Mouse (Mus musculus) ovary, adult 18-20 months (tissue): Measurements from ENCODE around the gene Map3k12.

ENCODE experiments used
- DNase-seq: peaks from one replicate; pipeline ENCODE4 v3.0.0; 2022; ENCODE audit warnings: low spot score, mixed read lengths

The Map3k12 gene

GRCm38 (mm10) chr15:102516728-102517404 is at the start of gene Map3k12:
TSS of gene Map3k12 (minus strand) at chr15:102517064.
- peak; percentile 57 for DNase-seq

DNA sequence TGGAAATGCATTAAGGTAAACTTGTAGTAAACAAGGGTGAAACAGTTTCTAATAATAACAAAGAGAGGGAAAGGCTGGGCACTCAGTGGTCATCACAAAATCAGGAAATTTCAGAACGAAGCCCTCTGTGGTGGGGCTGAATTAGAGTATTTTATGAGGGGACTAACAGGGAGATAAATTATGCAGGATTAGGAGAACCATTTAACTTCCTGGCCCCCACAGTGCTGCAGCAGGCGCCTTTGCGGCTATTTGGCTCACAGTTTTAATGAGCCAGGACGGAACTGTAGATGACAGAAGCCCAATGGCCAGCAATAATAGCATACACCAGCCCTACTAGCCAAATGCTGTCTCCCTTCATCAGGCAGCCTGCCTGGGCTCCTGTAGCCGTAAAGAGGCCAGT is 46.8 kb upstream of the Map3k12 start:
- no peak for DNase-seq

DNA sequence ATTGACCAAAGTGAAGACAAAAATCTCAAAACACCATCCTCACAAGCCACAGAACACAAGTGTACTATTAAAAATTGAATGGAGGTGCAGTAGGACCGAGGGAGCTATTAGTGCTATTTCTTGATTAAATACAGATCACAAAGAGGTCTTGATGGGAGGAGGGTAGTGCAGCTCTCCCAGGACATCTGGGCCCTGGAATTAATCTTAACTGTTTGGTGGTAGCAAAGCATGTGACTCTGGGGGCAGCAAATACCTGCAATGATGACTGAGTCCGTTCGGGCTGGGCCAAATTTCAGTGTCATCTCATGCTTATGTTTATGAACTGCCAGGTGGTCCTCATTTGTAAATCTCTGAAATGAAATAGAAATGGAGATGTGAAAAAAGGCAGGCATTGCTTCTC is 46.2 kb upstream of the Map3k12 start:
- no peak for DNase-seq

DNA sequence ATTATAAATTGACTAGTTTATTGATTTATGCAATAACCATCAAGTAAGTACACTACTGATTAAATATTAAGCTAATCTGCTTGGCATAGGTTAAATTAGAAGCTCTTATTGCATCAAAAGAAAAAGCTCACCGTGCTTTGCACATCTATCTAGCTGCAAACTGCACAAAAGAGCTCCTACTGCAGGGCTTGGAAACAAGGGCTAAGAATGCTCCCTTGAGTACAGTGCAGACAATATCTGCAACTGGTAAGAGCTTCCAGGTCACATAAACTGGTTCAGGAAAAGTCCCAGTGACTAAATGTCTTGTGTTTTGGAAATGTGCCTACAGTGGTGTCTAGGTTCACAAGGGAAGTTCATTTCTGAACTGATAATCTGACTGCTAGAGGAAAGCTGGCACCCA is 45.6 kb upstream of the Map3k12 start:
- no peak for DNase-seq

DNA sequence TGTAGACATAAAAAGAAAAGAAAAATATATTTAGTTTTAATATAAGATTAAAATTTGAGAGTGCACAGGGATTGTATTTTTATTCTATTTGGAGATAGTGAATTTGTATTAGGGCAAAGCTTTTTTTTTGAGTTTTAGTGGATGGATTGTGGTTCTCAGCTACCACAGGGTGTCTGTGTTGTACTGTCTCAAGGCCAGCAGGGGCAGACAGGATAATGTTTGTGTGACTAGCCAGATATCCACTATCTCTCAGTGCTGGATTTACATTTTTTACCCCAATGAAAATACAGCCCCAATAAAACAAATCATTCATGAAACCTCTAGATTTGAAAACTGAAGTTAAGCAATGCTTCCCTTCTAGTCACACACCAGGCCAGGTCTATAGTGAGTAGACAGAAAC is 40.7 kb upstream of the Map3k12 start:
- peak; percentile 35 for DNase-seq

DNA sequence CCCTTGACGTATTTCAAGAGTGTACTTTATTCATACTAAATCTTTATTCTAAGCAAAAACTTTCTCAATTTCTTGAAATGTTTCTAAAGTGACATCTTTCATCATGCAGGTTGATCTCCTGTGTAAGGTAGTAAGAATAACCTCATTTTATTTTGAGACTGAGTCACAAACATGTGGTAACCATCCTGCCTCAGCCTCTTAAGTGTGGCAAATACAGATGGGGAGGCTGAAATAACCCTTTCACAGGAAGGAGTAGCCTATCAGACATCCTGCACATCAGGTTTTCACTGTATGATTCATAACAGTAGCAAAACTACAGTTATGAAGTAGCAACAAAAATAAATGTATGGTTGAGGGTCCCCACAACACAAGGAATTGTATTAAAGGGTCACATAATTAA is 38.7 kb upstream of the Map3k12 start:
- no peak for DNase-seq

DNA sequence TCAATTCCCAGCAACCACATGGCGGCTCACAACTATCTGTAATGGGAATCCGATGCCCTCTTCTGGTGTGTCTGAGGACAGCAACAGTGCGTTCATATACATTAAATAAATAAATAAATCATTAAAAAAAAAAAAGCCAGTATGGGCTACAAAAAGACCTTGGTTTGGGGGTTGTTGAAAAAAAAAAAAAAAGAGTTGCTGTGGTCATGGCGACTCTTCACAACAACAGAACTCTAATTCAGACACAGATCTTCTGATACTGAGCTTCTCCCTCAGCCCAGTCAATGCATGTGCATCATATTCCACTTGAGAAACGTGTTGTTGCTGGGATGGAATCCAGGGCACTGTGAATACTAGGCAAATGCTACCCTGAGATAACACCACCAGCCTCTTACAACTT is 35.7 kb upstream of the Map3k12 start:
- DNase-seq, result no peak

DNA sequence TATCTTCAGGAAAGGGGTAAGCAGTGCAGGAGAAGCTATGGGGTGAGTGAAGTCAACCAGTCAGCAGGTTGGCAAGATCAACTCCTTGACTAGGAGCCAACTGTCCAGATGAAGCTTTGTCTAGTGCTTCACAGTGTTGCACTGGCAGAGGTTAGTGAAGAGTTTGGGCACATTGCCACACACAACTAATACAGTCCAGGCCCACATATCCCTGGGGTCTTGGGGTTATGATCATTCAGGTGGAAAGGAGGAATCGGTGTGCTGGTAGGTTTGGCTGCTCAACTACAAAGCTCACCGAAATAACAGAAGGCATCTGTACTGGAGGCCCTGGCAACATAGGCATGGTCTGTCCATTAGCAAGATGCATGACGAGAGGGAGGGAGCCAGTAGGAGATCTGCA is 30.6 kb upstream of the Map3k12 start:
- no peak for DNase-seq

- DNase-seq, result peak; percentile 26
These were observed 30.0 kb upstream of the Map3k12 start for GRCm38 (mm10) chr15:102546677-102547427.

DNA sequence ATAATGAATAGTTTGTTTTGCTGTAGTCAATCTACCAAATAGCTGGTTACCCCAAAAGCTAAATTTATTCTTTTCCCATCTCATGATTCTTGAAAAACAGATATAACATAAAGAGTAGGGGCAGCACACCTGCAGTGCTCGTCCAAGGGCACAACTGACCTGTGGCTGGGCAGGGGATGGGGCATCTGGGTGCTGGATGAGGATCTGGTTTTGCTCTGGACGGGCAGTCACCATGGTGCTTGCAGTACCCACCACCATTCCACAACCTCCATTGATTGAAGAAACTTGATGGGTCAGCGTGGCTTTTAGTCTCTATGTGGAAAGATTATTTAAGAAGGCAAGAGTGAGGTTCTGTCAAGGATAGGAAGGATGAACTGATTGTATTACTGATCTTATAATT is 29.4 kb upstream of the Map3k12 start:
- DNase-seq, result no peak

DNA sequence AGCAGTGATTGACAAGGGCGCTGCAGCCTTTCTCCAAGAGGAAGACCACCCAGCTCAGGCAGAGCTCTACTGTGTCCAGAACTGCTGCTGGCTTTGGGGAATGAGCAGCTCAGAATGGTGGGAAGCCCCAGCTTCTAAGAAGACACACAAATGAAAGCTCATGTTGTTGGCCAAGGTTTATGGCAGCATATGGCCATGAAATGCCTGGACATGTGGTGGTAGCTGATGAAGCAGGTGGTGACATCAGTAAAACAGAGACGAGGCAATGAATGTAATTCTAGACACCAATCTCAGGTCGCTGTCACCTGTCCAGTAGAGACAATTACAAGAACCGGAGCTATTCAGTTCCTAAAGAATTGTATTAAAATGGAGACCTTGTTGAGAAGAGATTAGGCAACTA is 27.9 kb upstream of the Map3k12 start:
- DNase-seq, result no peak

DNA sequence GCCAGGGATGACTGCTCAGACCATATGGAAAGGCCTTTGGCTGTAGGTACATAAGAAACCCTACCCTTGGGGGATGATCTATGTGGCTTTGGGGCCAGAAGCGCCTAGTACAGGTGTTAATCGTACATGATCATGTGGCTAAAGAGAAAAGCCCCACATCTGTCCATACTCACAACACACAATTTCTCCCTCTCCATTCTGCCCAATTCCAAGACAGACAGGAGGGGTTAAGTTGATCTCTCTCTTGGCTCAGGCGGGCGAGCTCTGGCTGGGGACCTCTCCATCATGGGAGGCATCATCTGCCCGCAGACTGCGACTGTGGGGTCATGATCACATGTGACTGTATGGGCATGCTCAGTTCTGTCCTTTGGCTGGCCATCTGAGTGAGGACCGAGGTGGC is 17.1 kb upstream of the Map3k12 start:
- DNase-seq, result no peak

- no peak for DNase-seq
These were observed 15.4 kb upstream of the Map3k12 start for GRCm38 (mm10) chr15:102532106-102532900.

DNA sequence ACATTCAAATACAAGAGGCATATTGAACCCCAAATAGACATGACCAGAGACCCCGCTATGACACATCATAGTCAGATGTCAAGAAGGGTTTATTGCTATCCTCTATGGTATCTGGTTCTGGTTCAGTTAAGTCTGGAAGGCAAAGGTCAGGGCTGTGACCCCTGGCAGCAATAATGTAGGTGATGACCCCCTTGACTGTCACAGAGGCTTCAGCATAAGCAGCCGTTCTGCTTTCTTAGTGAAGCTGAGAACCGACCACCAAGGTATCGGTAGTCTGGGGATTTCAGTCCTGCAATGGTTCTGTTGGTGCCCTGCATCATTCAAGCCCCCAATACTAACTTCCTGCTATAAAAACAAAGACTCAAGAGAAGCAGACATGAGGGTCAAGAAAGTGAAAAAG is 14.7 kb upstream of the Map3k12 start:
- DNase-seq, result no peak

DNA sequence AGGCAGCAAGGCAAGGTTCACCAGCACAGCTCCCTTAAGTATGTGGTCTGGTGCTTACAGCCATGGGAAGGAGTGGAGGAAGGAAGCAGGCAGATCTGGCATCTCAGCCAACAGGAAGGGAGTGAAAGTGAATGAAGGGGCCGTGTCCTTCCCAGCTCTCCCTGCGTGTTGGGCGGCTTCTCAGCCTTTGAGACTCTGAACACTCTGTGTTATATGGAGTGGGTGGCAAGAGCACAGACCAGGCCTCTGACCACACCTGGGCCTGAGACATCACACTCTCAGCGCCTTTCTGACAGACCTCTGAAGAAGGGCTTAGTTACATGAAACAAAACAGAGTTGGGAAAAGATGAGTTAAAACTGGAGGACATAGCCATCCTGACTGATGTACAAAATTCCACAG is 13.7 kb upstream of the Map3k12 start:
- no peak for DNase-seq

GRCm38 (mm10) chr15:102528396-102528795 is 11.5 kb upstream of the Map3k12 start:
- DNase-seq, result no peak

DNA sequence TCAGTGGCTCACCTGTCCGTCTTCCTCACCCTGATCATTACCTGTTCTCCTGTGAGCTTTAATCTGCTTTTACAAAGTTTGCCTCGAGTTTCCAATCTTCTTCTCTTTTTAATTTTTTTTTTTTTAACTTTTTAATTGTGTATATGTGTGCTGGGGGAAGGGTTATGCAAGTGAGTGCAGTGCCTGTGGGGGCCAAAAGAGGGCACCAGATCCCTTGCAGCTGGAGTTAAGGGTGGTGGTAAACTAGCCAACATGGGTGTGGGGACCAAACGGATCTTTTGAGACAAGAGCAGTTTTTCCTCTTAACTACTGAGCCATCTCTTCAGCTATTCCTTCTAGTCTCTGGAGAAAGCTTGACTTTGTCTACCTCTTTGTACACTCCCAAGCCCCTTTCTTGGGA is 11.1 kb upstream of the Map3k12 start:
- no peak for DNase-seq

- no peak for DNase-seq
These were observed 9.5 kb upstream of the Map3k12 start for GRCm38 (mm10) chr15:102526111-102527002.

- no peak for DNase-seq
These were observed 8.1 kb upstream of the Map3k12 start, which contains the start of gene Npff for GRCm38 (mm10) chr15:102524892-102525485. TSS of gene Npff (minus strand) at chr15:102524942.

- DNase-seq, result no peak
These were observed 4.6 kb upstream of the Map3k12 start for GRCm38 (mm10) chr15:102521480-102521879.

- no peak for DNase-seq
These were observed 3.6 kb upstream of the Map3k12 start for GRCm38 (mm10) chr15:102520416-102520815.
